Mouse (Mus musculus) midbrain, postnatal 0 days (tissue): ENCODE data around the gene Myo5a. TPM values are rescaled to one million over a fixed set of nuclear protein-coding genes. Genes with fewer than 3 reads are reported as not detected.
A peak's percentile ranks its signal among the peaks of the same experiment; 100 is the strongest.

Source experiments
- ATAC-seq: fragments of 200-750 bp; cut with Nextera tagmentation; 2 replicates; pipeline ENCODE4 v1.8.0; 2017; ENCODE audit warnings: moderate number of reproducible peaks, mild to moderate bottlenecking, moderate TSS enrichment, moderate library complexity; ENCODE audit not compliant: low FRiP score
- DNase-seq: peaks from one replicate; pipeline ENCODE4 v3.0.0-alpha.2; 2015; ENCODE audit warnings: low spot score
- H3K27ac ChIP-seq: fragments of 300-500 bp; sonication (generic); 2 replicates; pipeline ENCODE4 v1.5.1; 2014; ENCODE audit warnings: low read depth, mild to moderate bottlenecking, low read length, mixed read lengths
- H3K27me3 ChIP-seq: fragments of 300-500 bp; sonication (generic); 2 replicates; pipeline ENCODE4 v1.6.1; 2014; ENCODE audit warnings: low read length, control low read depth, mixed read lengths; ENCODE audit not compliant: insufficient read depth
- H3K36me3 ChIP-seq: fragments of 300-500 bp; sonication (generic); 2 replicates; pipeline ENCODE4 v1.6.1; 2014; ENCODE audit warnings: low read length, control low read depth, mixed read lengths; ENCODE audit not compliant: insufficient read depth
- H3K4me1 ChIP-seq: fragments of 300-500 bp; sonication (generic); 2 replicates; pipeline ENCODE4 v1.6.1; 2014; ENCODE audit warnings: mild to moderate bottlenecking, control low read depth, antibody characterized with exemption, low read length, mixed read lengths; ENCODE audit not compliant: insufficient read depth
- H3K4me2 ChIP-seq: fragments of 300-500 bp; sonication (generic); 2 replicates; pipeline ENCODE4 v1.6.1; 2014; ENCODE audit warnings: low read depth, mild to moderate bottlenecking, low read length, mixed read lengths; ENCODE audit not compliant: poor library complexity, severe bottlenecking
- H3K4me3 ChIP-seq: fragments of 300-500 bp; sonication (generic); 2 replicates; pipeline ENCODE4 v1.5.1; 2014; ENCODE audit warnings: low read depth, mild to moderate bottlenecking, low read length, moderate library complexity
- H3K9ac ChIP-seq: fragments of 300-500 bp; sonication (generic); replicated peaks from 2 replicates; pipeline ENCODE4 v1.6.1; 2014; ENCODE audit warnings: mild to moderate bottlenecking, low read length, moderate library complexity, mixed read lengths; ENCODE audit not compliant: poor library complexity, severe bottlenecking
- H3K9me3 ChIP-seq: fragments of 300-500 bp; sonication (generic); 2 replicates; pipeline ENCODE4 v1.6.1; 2016; ENCODE audit warnings: low read length, control low read depth
- CTCF ChIP-seq: IDR thresholded peaks from 2 replicates; pipeline ENCODE4 v1.5.1; 2016; ENCODE audit warnings: antibody characterized with exemption, mild to moderate bottlenecking
- WGBS: fragments of 180-500 bp; shearing (Covaris S2); extraction: QIAGEN DNeasy Blood & Tissue Kit; methylation state at CpG from one replicate; pipeline ENCODE4 v1.1.7; 2014; 5-methylcytosine and 5-hydroxymethylcytosine counted together
- polyA plus RNA-seq: library from polyadenylated mRNA; unstranded; fragments of >200 nt; fragmentation: Nextera tagmentation; extraction: Ambion mirVana; gene quantifications from 2 replicates; pipeline ENCODE4 v1.2.1, GENCODE M21; 2015
- total RNA-seq: library from RNA; depleted of rRNA; stranded (reverse); fragments of >200 nt; gene quantifications from 2 replicates; pipeline ENCODE4 v1.2.3, GENCODE M21; 2014

The Myo5a gene
- total and polyA plus RNA-seq, 2 experiments from 2014 or later, result 37.8 to 125 TPM

- no peaks in the 10 kb centered on the region for H3K4me1 ChIP-seq
- no peak overlapping the region for H3K4me3 ChIP-seq
- H3K9ac ChIP-seq, result no peak overlapping the region
- peaks cover 14% of the 10 kb centered on the region for H3K36me3 ChIP-seq
- DNase-seq (no peak), ATAC-seq (no peak)
- H3K4me2 ChIP-seq, result no peak overlapping the region
- H3K9me3 ChIP-seq, result no peaks in the 10 kb centered on the region
- WGBS, result 93% methylated on average over 5 of the region's 5 CpGs
- no peak for TF ChIP-seq CTCF
- no peak overlapping the region for H3K27ac ChIP-seq
- H3K27me3 ChIP-seq, result no peaks in the 10 kb centered on the region
These were observed 15.8 kb upstream of the Myo5a start for GRCm38 (mm10) chr9:75055046-75055445.

DNA sequence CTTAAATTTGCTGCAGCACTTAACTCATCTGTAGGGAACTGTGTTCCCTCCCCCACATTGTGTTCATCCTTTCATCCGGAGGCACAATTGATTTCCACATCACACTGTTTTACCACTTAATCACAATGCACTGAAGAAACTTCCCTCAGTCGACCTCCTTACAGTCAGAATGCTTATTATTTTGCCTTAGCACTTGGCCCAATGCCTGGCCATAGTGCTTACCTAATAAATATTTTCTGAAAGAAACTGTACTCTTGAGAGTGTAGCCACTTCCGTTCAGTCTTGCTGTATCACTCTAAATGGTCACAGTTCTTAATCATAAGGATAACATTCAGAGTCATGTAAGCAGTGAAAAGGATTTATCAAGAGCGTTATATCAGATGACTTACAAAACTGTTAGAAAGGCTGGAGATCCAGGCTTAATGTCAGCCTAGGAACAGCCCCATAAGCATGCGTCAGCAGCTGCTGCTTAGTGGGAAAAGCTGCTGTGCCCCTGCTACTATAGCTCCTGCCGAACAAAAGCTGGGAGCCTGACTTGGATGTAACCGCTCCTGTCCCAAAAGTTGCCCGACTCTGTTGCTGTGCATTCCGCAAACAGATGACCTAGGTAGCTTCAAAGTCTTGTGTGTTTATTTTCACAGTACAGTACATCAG lies 6.0 kb upstream of the Myo5a start:
- 64% methylated on average over 9 of the region's 9 CpGs for WGBS

DNA sequence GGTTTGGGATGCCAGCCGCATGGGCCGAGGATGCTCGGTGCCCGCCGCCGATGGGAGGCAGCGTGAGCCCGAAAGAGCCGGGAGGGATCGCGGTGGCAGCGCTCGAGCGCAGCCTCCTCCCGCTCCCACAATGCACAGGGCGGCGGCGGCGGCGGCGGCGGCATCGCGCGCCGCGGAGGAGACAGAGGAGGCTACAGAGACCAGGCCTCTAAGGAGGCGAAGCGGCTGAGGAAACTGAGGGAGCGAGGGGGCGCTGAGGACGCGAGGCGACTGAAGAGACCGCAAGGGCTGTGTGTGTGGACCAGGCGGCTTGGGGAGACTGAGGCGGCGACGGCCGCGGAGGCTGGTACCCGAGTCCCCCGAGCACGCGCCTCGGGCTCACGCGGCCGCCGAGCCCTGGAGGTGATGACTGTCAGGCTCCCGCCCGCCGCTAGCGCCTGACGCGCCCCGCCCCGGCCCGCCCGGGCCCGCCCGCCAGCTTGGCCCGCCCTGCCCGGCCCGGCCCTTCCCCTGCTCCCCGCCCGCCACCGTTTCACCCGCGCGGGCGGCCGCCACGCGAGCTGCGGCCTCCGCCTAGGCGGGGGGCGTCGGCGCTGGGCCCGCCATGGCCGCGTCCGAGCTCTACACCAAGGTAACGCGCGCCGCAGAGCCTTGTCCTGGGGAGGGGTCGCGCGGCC lies 352 bp downstream of the Myo5a start:
- peak overlapping the region; percentile 98 for H3K9ac ChIP-seq
- H3K4me1 ChIP-seq, result peaks cover 9% of the 10 kb centered on the region
- no peaks in the 10 kb centered on the region for H3K9me3 ChIP-seq
- DNase-seq (peak; percentile 84), ATAC-seq (peak; percentile 93)
- WGBS, result 0% methylated on average over 47 of the region's 92 CpGs
- peak overlapping the region; percentile 74 for H3K4me3 ChIP-seq
- H3K36me3 ChIP-seq, result no peaks in the 10 kb centered on the region
- H3K27ac ChIP-seq, result peak overlapping the region; percentile 96
- TF ChIP-seq CTCF, result peak; percentile 43
- H3K27me3 ChIP-seq, result no peaks in the 10 kb centered on the region
- peak overlapping the region; percentile 78 for H3K4me2 ChIP-seq

More for the DNA sequence above, 6.0 kb upstream of the Myo5a start:
- Histone ChIP-seq H3K9me3 (no peaks in the 10 kb centered on the region), H3K36me3 (no peaks in the 10 kb centered on the region), H3K4me2 (no peak overlapping the region), H3K4me1 (no peaks in the 10 kb centered on the region), H3K4me3 (no peak overlapping the region), H3K27me3 (no peaks in the 10 kb centered on the region), H3K27ac (no peak overlapping the region), H3K9ac (no peak overlapping the region)
- DNase-seq (no peak), ATAC-seq (no peak)
- no peak for TF ChIP-seq CTCF

DNA sequence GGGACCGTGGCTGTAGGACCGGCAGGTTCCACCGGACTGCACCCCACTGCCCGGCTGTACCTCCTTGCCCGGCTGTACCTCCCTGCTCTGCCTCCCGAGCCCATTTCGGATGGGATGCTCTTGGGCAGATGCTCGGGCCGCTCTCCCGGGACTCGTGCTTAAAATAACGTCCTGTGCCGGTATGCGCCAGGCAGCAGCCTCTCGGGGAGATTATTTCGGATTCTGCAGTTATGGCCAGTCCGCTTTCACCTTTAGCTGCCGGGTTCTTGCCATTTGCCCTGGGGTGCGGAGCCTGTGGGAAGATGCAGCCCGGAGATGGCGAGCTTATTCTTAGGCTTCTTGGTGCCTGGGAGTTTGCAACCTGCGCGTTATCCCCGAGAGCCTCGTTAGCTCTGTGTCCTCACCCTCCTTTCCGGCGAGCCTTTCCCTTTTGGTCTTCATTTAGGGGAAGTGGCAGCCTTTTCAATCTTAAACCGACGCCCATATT lies 934 bp downstream of the Myo5a start:
- ATAC-seq, result peak; percentile 25; the same call in 1 of the 2 replicates
- under 1% methylated on average over 29 of the region's 29 CpGs for WGBS

DNA sequence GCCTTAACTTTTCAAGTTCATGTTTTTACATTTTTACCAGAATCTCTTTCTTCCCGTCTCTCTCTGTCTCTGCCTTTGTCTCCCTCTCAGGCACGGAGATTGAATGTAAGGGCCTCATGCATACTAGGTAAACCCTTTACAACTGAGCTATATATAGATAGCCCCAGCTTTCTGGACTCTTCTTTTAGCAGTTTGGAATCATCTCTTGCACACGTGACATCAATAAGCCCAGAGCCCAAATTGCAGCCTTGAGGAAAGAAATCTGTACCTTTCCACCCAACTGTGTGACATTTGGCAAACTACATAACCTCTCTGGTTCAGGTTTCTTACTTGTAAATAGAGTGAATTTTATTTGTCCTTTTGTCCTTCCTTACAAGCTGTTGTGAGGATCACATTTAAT lies 1.5 kb downstream of the Myo5a start:
- WGBS, result 9% methylated on average over 3 of the region's 3 CpGs
- Histone ChIP-seq H3K9ac (peak overlapping the region; percentile 98), H3K4me2 (peak overlapping the region; percentile 78), H3K4me3 (peak overlapping the region; percentile 74), H3K27me3 (no peaks in the 10 kb centered on the region), H3K4me1 (peaks cover 9% of the 10 kb centered on the region), H3K9me3 (no peaks in the 10 kb centered on the region), H3K27ac (peak overlapping the region; percentile 96; the same call in 1 of the 2 replicates), H3K36me3 (no peaks in the 10 kb centered on the region)
- no peak for TF ChIP-seq CTCF
- no peak for DNase-seq
- ATAC-seq, result no peak

More for the DNA sequence above, 934 bp downstream of the Myo5a start:
- peak overlapping the region; percentile 78 for H3K4me2 ChIP-seq
- DNase-seq, result peak; percentile 44
- H3K4me3 ChIP-seq, result peak overlapping the region; percentile 74
- H3K4me1 ChIP-seq, result peaks cover 9% of the 10 kb centered on the region
- TF ChIP-seq CTCF, result no peak
- peak overlapping the region; percentile 96 for H3K27ac ChIP-seq
- H3K9me3 ChIP-seq, result no peaks in the 10 kb centered on the region
- no peaks in the 10 kb centered on the region for H3K27me3 ChIP-seq
- H3K36me3 ChIP-seq, result no peaks in the 10 kb centered on the region
- peak overlapping the region; percentile 98 for H3K9ac ChIP-seq

- Histone ChIP-seq H3K9me3 (no peaks in the 10 kb centered on the region), H3K9ac (no peak overlapping the region), H3K4me2 (no peak overlapping the region), H3K4me3 (no peak overlapping the region), H3K27me3 (no peaks in the 10 kb centered on the region), H3K27ac (no peak overlapping the region), H3K36me3 (no peaks in the 10 kb centered on the region), H3K4me1 (peaks cover 7% of the 10 kb centered on the region; the same call in 1 of the 2 replicates)
- no peak for TF ChIP-seq CTCF
- ATAC-seq (no peak), DNase-seq (no peak)
These were observed 6.4 kb downstream of the Myo5a start for GRCm38 (mm10) chr9:75077191-75077590.
